Mouse (Mus musculus) ES-Bruce4 (cell line): Measurements from ENCODE around the gene Slc25a39.

Experiments
- CTCF ChIP-seq: IDR thresholded peaks from one replicate; pipeline ENCODE4 v1.8.1; 2011; ENCODE audit warnings: low read depth, low read length
- POLR2A ChIP-seq: IDR thresholded peaks from one replicate; pipeline ENCODE4 v1.8.1; 2011; ENCODE audit warnings: low read length; ENCODE audit not compliant: insufficient read depth

GRCm38 (mm10) chr11:102373646-102374045 is 34.1 kb downstream of the Slc25a39 start:
- no peak for TF ChIP-seq POLR2A
- no peak for TF ChIP-seq CTCF
